Mouse (Mus musculus): Measurements from ENCODE around the gene Ddc. TPM values are rescaled to one million over a fixed set of nuclear protein-coding genes. Genes with fewer than 3 reads are reported as not detected.
A peak's percentile ranks its signal among the peaks of the same experiment; 100 is the strongest.

The Ddc gene
- total RNA-seq (2014; rRNA removed; ENCODE audit: low replicate concordance): 248 and 309 TPM in 2 replicates
- polyA plus RNA-seq (2015; fragmentation: Nextera tagmentation; extraction: Ambion mirVana): 129 and 140 TPM in 2 replicates

DNA sequence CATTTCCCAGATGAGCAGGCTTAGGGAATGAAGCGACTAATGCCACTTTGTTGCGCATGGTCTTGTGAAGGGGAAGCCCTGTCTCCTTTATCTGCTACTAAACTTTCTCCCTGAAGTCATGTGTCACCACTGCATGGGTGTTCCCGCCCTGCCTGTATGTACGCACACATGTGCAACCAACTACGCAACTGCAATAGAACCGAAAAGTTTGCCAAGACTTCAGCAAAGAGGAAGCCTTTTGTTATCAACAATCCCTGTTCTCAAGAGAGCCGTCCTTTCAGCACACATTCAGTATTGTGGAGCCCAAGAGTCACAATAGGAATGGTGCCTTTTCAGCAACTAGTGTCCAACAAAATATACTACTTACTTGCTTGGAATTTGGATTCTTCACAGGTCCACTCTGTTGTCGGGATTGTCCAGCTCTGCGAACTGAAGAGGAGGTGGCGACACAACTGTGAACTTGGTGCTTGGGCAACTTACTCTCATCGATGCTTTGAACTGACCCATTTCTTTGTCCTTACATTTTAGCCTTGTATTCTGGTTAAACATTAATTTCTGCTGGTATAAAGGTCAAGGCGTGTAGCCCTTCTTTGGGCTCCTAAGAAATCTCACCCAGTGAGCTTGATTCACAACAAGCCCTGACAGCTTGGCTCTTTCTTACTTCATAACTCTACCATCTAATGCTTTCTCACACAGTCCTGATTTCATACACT is at the start of gene Ddc:
Gene Ddc, minus strand, starts transcription at position 500 of the 713 bp plus-strand sequence.
- no peak within 1 kb of the TSS for H3K4me3 ChIP-seq (ENCODE audit: low read depth, low read length)
- H3K36me3 ChIP-seq (replicated peaks; ENCODE audit: control insufficient read depth, insufficient read depth, low read length): no peaks in the 10 kb centered on the region
- DNase-seq (ENCODE audit: low spot score) (peak; percentile 65), ATAC-seq (ENCODE audit: insufficient read depth, low read depth) (no peak; the same call in 1 of the 2 replicates)
- no peak within 1 kb of the TSS for H3K9ac ChIP-seq (replicated peaks; ENCODE audit: low read depth, low read length)
- TF ChIP-seq CTCF (IDR thresholded peaks at IDR 0.05; ENCODE audit: low read depth) (no peak), EP300 (IDR thresholded peaks at IDR 0.05; ENCODE audit: low read depth) (no peak)
- peaks cover 11% of the 10 kb centered on the region; the same call in 1 of the 2 replicates for H3K4me1 ChIP-seq (ENCODE audit: control insufficient read depth, insufficient read depth)
- H3K4me2 ChIP-seq (ENCODE audit: low read depth, low read length): no peak within 1 kb of the TSS
- H3K27me3 ChIP-seq (ENCODE audit: control insufficient read depth, insufficient read depth, low read length): no peaks in the 10 kb centered on the region
- H3K9me3 ChIP-seq (replicated peaks; ENCODE audit: control insufficient read depth, low read length): no peaks in the 10 kb centered on the region
- H3K27ac ChIP-seq (ENCODE audit: low read depth): 0 out of 2 replicates have a peak within 1 kb of the TSS, but pooled peaks have one; percentile 39
- WGBS: 67% methylated on average over 12 of the region's 12 CpGs

DNA sequence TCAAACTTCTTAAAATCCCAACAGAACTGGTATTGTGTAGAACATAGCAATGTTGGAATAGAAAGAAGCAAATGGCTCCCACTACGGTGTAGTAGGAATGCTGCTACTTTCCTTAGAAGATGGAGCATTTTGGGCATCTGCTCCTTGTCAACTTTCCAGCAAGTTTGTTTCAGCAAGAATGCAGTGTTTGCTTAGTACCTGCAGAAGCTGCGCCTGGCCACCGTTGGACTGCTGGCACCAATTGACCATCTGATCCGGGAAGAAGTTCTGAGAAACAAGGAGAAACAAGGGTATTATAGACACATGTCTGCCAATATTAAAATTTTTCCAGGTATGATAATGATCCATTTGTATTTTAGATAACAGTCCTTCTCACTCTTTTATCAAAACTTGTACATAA is 47.8 kb upstream of the Ddc start:
- H3K27ac ChIP-seq (ENCODE audit: low read depth): no peak overlapping the region
- H3K4me1 ChIP-seq (ENCODE audit: control insufficient read depth, insufficient read depth): peaks cover 33% of the 10 kb centered on the region
- H3K4me3 ChIP-seq (ENCODE audit: low read depth, low read length): no peak overlapping the region
- ATAC-seq (ENCODE audit: insufficient read depth, low read depth) (no peak), DNase-seq (ENCODE audit: low spot score) (no peak)
- H3K4me2 ChIP-seq (ENCODE audit: low read depth, low read length): no peak overlapping the region
- TF ChIP-seq EP300 (IDR thresholded peaks at IDR 0.05; ENCODE audit: low read depth) (no peak), CTCF (IDR thresholded peaks at IDR 0.05; ENCODE audit: low read depth) (no peak)
- H3K9ac ChIP-seq (replicated peaks; ENCODE audit: low read depth, low read length): no peak overlapping the region
- H3K27me3 ChIP-seq (ENCODE audit: control insufficient read depth, insufficient read depth, low read length): no peaks in the 10 kb centered on the region
- 89% methylated on average over 4 of the region's 4 CpGs for WGBS
- peaks cover 72% of the 10 kb centered on the region for H3K36me3 ChIP-seq (replicated peaks; ENCODE audit: control insufficient read depth, insufficient read depth, low read length)
- no peaks in the 10 kb centered on the region for H3K9me3 ChIP-seq (replicated peaks; ENCODE audit: control insufficient read depth, low read length)

DNA sequence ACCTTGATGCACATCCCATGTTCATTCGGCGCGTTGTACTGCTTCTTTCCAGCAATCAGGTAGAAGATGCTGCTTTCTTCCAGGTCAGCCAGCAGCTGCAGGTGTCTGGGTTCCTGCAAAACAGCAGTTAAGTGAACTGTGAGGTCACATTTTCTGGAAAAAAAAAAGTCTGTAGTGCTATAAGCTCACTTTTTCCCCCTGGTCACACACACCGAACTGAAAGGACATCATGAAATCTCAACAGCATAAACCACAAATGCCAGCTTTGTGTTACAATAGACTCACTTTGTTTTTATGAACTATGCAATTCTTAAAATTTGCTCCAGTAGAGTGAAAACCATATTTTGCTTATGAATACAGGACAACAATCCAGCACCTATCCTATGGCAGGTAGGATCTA is 46.9 kb upstream of the Ddc start:
- H3K36me3 ChIP-seq (replicated peaks; ENCODE audit: control insufficient read depth, insufficient read depth, low read length): peaks cover 65% of the 10 kb centered on the region
- H3K4me1 ChIP-seq (ENCODE audit: control insufficient read depth, insufficient read depth): peaks cover 35% of the 10 kb centered on the region
- DNase-seq (ENCODE audit: low spot score): no peak

DNA sequence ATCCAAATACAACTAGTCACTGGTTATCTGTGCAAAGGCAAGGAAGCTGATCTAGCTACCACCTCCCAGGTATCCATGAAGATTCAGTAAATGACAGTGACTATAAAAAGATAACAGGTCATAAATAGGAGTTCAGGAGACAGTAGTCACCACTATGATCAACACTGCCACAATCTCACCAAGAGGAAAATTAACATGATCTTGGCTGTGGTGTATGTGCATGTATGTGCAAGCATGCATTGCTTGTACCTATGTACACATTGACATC is 46.1 kb upstream of the Ddc start:
- H3K36me3 ChIP-seq (replicated peaks; ENCODE audit: control insufficient read depth, insufficient read depth, low read length): peaks cover 63% of the 10 kb centered on the region
- peaks cover 33% of the 10 kb centered on the region for H3K4me1 ChIP-seq (ENCODE audit: control insufficient read depth, insufficient read depth)
- 0 out of 2 replicates have a peak overlapping the region, but pooled peaks have one; percentile 23 for H3K27ac ChIP-seq (ENCODE audit: low read depth)

More for the DNA sequence above, 46.9 kb upstream of the Ddc start:
- ATAC-seq (ENCODE audit: insufficient read depth, low read depth): no peak
- Histone ChIP-seq H3K4me2 (ENCODE audit: low read depth, low read length) (no peak overlapping the region), H3K4me3 (ENCODE audit: low read depth, low read length) (no peak overlapping the region), H3K27ac (ENCODE audit: low read depth) (no peak overlapping the region), H3K9me3 (replicated peaks; ENCODE audit: control insufficient read depth, low read length) (no peaks in the 10 kb centered on the region), H3K27me3 (ENCODE audit: control insufficient read depth, insufficient read depth, low read length) (no peaks in the 10 kb centered on the region), H3K9ac (replicated peaks; ENCODE audit: low read depth, low read length) (no peak overlapping the region)
- TF ChIP-seq EP300 (IDR thresholded peaks at IDR 0.05; ENCODE audit: low read depth) (no peak), CTCF (IDR thresholded peaks at IDR 0.05; ENCODE audit: low read depth) (no peak)
- 91% methylated on average over 4 of the region's 4 CpGs for WGBS

DNA sequence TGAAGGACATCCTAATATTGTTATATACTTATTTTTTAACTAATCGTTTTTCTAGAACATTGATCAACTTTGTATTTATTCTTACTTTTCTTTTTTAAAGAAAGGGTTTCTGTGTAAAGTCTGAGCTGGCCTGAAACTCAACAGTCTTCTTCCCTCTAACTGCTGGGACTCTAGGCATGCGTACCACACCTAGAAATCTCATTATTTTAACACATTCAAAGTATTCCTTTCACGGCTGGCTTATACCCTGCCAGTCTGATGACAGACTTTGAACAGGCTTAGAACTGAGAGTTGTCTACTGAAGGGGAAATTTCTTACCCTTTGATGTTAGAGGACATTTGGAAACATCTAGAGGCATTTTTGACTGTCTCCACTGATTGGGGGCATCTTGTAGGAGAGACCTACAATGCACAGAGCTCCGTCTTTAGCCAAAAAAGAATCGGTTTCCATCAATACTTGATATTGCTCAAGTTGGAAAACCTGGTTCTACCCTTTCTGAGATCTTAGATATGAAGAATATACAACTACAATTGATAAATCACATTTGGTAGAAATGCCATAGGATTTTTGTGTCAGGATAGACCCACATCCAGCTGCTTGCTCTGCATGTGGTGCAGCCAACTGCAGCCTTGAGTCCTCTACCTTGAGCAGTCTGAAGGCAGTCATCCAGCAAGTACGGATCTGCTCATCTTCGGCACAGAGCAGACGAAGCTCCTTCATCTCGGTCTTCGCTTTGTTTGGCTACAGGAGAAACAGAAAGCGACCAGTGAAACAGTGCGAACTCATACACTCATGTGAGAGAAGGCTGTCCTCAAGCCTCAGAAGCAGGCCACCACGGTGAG is 45.5 kb upstream of the Ddc start:
- Histone ChIP-seq H3K36me3 (replicated peaks; ENCODE audit: control insufficient read depth, insufficient read depth, low read length) (peaks cover 67% of the 10 kb centered on the region), H3K9ac (replicated peaks; ENCODE audit: low read depth, low read length) (no peak overlapping the region), H3K4me3 (ENCODE audit: low read depth, low read length) (no peak overlapping the region), H3K4me1 (ENCODE audit: control insufficient read depth, insufficient read depth) (peaks cover 28% of the 10 kb centered on the region), H3K9me3 (replicated peaks; ENCODE audit: control insufficient read depth, low read length) (no peaks in the 10 kb centered on the region), H3K4me2 (ENCODE audit: low read depth, low read length) (no peak overlapping the region), H3K27me3 (ENCODE audit: control insufficient read depth, insufficient read depth, low read length) (no peaks in the 10 kb centered on the region), H3K27ac (ENCODE audit: low read depth) (0 out of 2 replicates have a peak overlapping the region, but pooled peaks have one; percentile 23)
- DNase-seq (ENCODE audit: low spot score) (no peak), ATAC-seq (ENCODE audit: insufficient read depth, low read depth) (no peak)
- TF ChIP-seq EP300 (IDR thresholded peaks at IDR 0.05; ENCODE audit: low read depth) (no peak), CTCF (IDR thresholded peaks at IDR 0.05; ENCODE audit: low read depth) (no peak)
- WGBS: 81% methylated on average over 13 of the region's 13 CpGs

More for the DNA sequence above, 46.1 kb upstream of the Ddc start:
- no peak overlapping the region for H3K4me2 ChIP-seq (ENCODE audit: low read depth, low read length)
- no peaks in the 10 kb centered on the region for H3K9me3 ChIP-seq (replicated peaks; ENCODE audit: control insufficient read depth, low read length)
- DNase-seq (ENCODE audit: low spot score) (no peak), ATAC-seq (ENCODE audit: insufficient read depth, low read depth) (no peak)
- TF ChIP-seq CTCF (IDR thresholded peaks at IDR 0.05; ENCODE audit: low read depth) (no peak), EP300 (IDR thresholded peaks at IDR 0.05; ENCODE audit: low read depth) (no peak)
- H3K27me3 ChIP-seq (ENCODE audit: control insufficient read depth, insufficient read depth, low read length): no peaks in the 10 kb centered on the region
- H3K9ac ChIP-seq (replicated peaks; ENCODE audit: low read depth, low read length): no peak overlapping the region
- H3K4me3 ChIP-seq (ENCODE audit: low read depth, low read length): no peak overlapping the region
